ENCODE assay signal across 9 mouse cellular contexts in genomic region chr17:24488186-24488661, GRCm38 (mm10). TPM values are rescaled to one million over a fixed set of nuclear protein-coding genes. Genes with fewer than 3 reads are reported as not detected.
A peak's percentile ranks its signal among the peaks of the same experiment; 100 is the strongest.
DNase-seq lines count a peak whose midpoint lies in the region; ATAC-seq and TF ChIP-seq lines count a peak whose summit lies in the region.
"Had no signal": no experiment of that assay in that cellular context is flagged by ENCODE, and none has a peak within 500 bp of the region (broad histone marks: within the 10 kb centered on the region; RNA-seq: fewer than 3 reads in every experiment).

TSS of gene Caskin1 (plus strand) at chr17:24488601.

- no peaks in the 10 kb centered on the region for H3K36me3 ChIP-seq in heart, embryonic 13.5 days
- H3K36me3 ChIP-seq in embryonic facial prominence, embryonic 10.5 days (replicated peaks): no peaks in the 10 kb centered on the region
- H3K36me3 ChIP-seq in intestine, postnatal 0 days (ENCODE audit: control insufficient read depth, insufficient read depth): no peaks in the 10 kb centered on the region
- no peaks in the 10 kb centered on the region for H3K36me3 ChIP-seq in lung, embryonic 16.5 days (ENCODE audit: control insufficient read depth, insufficient read depth, low read length)
- H3K36me3 ChIP-seq in stomach, embryonic 14.5 days (ENCODE audit: control insufficient read depth, insufficient read depth, low read length): no peaks in the 10 kb centered on the region

- intact Hi-C loops in heart, postnatal 36 days (cut with DNase I): no loop called here

- peak within 1 kb of the TSS; percentile 75 for H3K4me3 ChIP-seq in heart, embryonic 13.5 days
- peak within 1 kb of the TSS; percentile 88 for H3K4me3 ChIP-seq in embryonic facial prominence, embryonic 10.5 days
- H3K4me3 ChIP-seq in intestine, postnatal 0 days (ENCODE audit: low read depth, low read length): peak within 1 kb of the TSS; percentile 66
- peak within 1 kb of the TSS; percentile 72 for H3K4me3 ChIP-seq in lung, embryonic 16.5 days (ENCODE audit: low read length)
- peak within 1 kb of the TSS; percentile 79 for H3K4me3 ChIP-seq in stomach, embryonic 14.5 days (ENCODE audit: low read depth, low read length)

- H3K9ac ChIP-seq in heart, embryonic 13.5 days: peak within 1 kb of the TSS; percentile 86
- peak within 1 kb of the TSS; percentile 50 for H3K9ac ChIP-seq in intestine, postnatal 0 days (ENCODE audit: low read depth, low read length)
- peak within 1 kb of the TSS; percentile 74 for H3K9ac ChIP-seq in lung, embryonic 16.5 days (ENCODE audit: low read length)
- peak within 1 kb of the TSS; percentile 51 for H3K9ac ChIP-seq in stomach, embryonic 14.5 days (replicated peaks; ENCODE audit: low read depth, low read length)

- no peak for DNase-seq in heart, postnatal 36 days
- DNase-seq in ZHBTc4 (ENCODE audit: low read depth, low spot score): peak; percentile 66
- peak; percentile 63 for DNase-seq in embryonic facial prominence, embryonic 10.5 days (ENCODE audit: low spot score)
- DNase-seq in T-cell, adult 2 months (ENCODE audit: low spot score): no peak

- 1% methylated on average over 44 of the region's 45 CpGs for WGBS in heart, embryonic 13.5 days
- WGBS in embryonic facial prominence, embryonic 10.5 days: under 1% methylated on average over 45 of the region's 45 CpGs
- 3% methylated on average over 33 of the region's 45 CpGs for WGBS in intestine, postnatal 0 days
- under 1% methylated on average over 37 of the region's 45 CpGs for WGBS in lung, embryonic 16.5 days
- WGBS in stomach, embryonic 14.5 days: 1% methylated on average over 43 of the region's 45 CpGs

- no peak for ATAC-seq in heart, embryonic 13.5 days (ENCODE audit: extremely low read depth, insufficient number of reproducible peaks, low FRiP score, low TSS enrichment)
- ATAC-seq in intestine, postnatal 0 days: 0 out of 2 replicates have a peak, but pooled peaks have one; percentile 33
- peak; percentile 57 for ATAC-seq in lung, embryonic 16.5 days (ENCODE audit: low read depth)
- ATAC-seq in stomach, embryonic 14.5 days (ENCODE audit: insufficient number of reproducible peaks, insufficient read depth, low FRiP score, low read depth): peak; percentile 38; the same call in 1 of the 2 replicates
- ATAC-seq: Patski had no signal

- peak within 1 kb of the TSS; percentile 99 for H3K4me2 ChIP-seq in heart, embryonic 13.5 days
- peak within 1 kb of the TSS; percentile 96 for H3K4me2 ChIP-seq in intestine, postnatal 0 days (replicated peaks; ENCODE audit: low read depth)
- H3K4me2 ChIP-seq in lung, embryonic 16.5 days (ENCODE audit: low read depth, low read length): peak within 1 kb of the TSS; percentile 100
- H3K4me2 ChIP-seq in stomach, embryonic 14.5 days (replicated peaks; ENCODE audit: low read depth, low read length): peak within 1 kb of the TSS; percentile 99

- peaks cover 19% of the 10 kb centered on the region for H3K4me1 ChIP-seq in heart, embryonic 13.5 days
- peaks cover 32% of the 10 kb centered on the region for H3K4me1 ChIP-seq in embryonic facial prominence, embryonic 10.5 days
- H3K4me1 ChIP-seq in intestine, postnatal 0 days (replicated peaks; ENCODE audit: control insufficient read depth, insufficient read depth, low read length): peaks cover 6% of the 10 kb centered on the region; the same call in 1 of the 2 replicates
- H3K4me1 ChIP-seq in lung, embryonic 16.5 days (replicated peaks; ENCODE audit: control insufficient read depth, insufficient read depth, low read length): peaks cover 9% of the 10 kb centered on the region
- H3K4me1 ChIP-seq in stomach, embryonic 14.5 days (ENCODE audit: control insufficient read depth, insufficient read depth, low read length): peaks cover 15% of the 10 kb centered on the region

- no peaks in the 10 kb centered on the region for H3K9me3 ChIP-seq in heart, embryonic 13.5 days
- no peaks in the 10 kb centered on the region for H3K9me3 ChIP-seq in embryonic facial prominence, embryonic 10.5 days
- no peaks in the 10 kb centered on the region for H3K9me3 ChIP-seq in intestine, postnatal 0 days (ENCODE audit: control insufficient read depth)
- H3K9me3 ChIP-seq in lung, embryonic 16.5 days (ENCODE audit: control insufficient read depth, low read length): no peaks in the 10 kb centered on the region
- no peaks in the 10 kb centered on the region for H3K9me3 ChIP-seq in stomach, embryonic 14.5 days (ENCODE audit: control insufficient read depth, low read depth, low read length)

- no peak within 1 kb of the TSS for H3K27ac ChIP-seq in heart, embryonic 13.5 days (replicated peaks)
- H3K27ac ChIP-seq in embryonic facial prominence, embryonic 10.5 days (replicated peaks): peak within 1 kb of the TSS; percentile 85
- H3K27ac ChIP-seq in intestine, postnatal 0 days (ENCODE audit: low read depth, low read length): no peak within 1 kb of the TSS
- no peak within 1 kb of the TSS for H3K27ac ChIP-seq in lung, embryonic 16.5 days (ENCODE audit: low read length)
- 0 out of 2 replicates have a peak within 1 kb of the TSS, but pooled peaks have one; percentile 33 for H3K27ac ChIP-seq in stomach, embryonic 14.5 days (ENCODE audit: low read length)

- no peak for TF ChIP-seq CTCF in intestine, postnatal 0 days (IDR thresholded peaks at IDR 0.05; ENCODE audit: low read depth)

- peaks cover 64% of the 10 kb centered on the region for H3K27me3 ChIP-seq in heart, embryonic 13.5 days (replicated peaks)
- H3K27me3 ChIP-seq in embryonic facial prominence, embryonic 10.5 days (replicated peaks; ENCODE audit: low read depth, poor library complexity, severe bottlenecking): peaks cover 56% of the 10 kb centered on the region
- peaks cover 32% of the 10 kb centered on the region; the same call in 1 of the 2 replicates for H3K27me3 ChIP-seq in intestine, postnatal 0 days (replicated peaks; ENCODE audit: control insufficient read depth, insufficient read depth, low read length)
- peaks cover 32% of the 10 kb centered on the region for H3K27me3 ChIP-seq in lung, embryonic 16.5 days (ENCODE audit: control insufficient read depth, insufficient read depth, low read depth, low read length)
- H3K27me3 ChIP-seq in stomach, embryonic 14.5 days (ENCODE audit: control insufficient read depth, insufficient read depth, low read length): no peaks in the 10 kb centered on the region

RNA-seq across cellular contexts. Expression of gene Caskin1, which starts in this region (rescaled TPM):
- 0.55 and 0.76 TPM in 2 replicates for polyA plus RNA-seq in heart, embryonic 13.5 days (2015; fragmentation: Nextera tagmentation; extraction: Ambion mirVana)
- under 1 TPM; 0.11 to 0.14 TPM for total RNA-seq in heart, postnatal 36 days (2021)
- 3.1 and 3.9 TPM in 2 replicates for polyA plus RNA-seq in embryonic facial prominence, embryonic 10.5 days (2016; fragmentation: Nextera tagmentation; extraction: Ambion mirVana)
- polyA plus RNA-seq in intestine, postnatal 0 days (2015; fragmentation: Nextera tagmentation; extraction: Ambion mirVana): 0.69 and 0.78 TPM in 2 replicates
- 0.59 and 0.96 TPM in 2 replicates for polyA plus RNA-seq in lung, embryonic 16.5 days (2015; fragmentation: Nextera tagmentation; extraction: Ambion mirVana)
- polyA plus RNA-seq in stomach, embryonic 14.5 days (2014; fragmentation: Nextera tagmentation; extraction: Ambion mirVana): 2.7 and 3.8 TPM in 2 replicates

Comparison
In these comparisons a context has a peak if more than half of its experiments do, and no peak if none do; other contexts are left out.
1. Peak in ATAC-seq, H3K4me3 ChIP-seq, H3K9ac ChIP-seq and H3K4me2 ChIP-seq in intestine, postnatal 0 days; RNA of the gene not detected or under 1 TPM.
2. Peak in ATAC-seq, H3K4me3 ChIP-seq, H3K9ac ChIP-seq and H3K4me2 ChIP-seq in lung, embryonic 16.5 days; RNA of the gene not detected or under 1 TPM.
3. H3K27ac ChIP-seq: peak in embryonic facial prominence, embryonic 10.5 days (single experiment) and stomach, embryonic 14.5 days (single experiment); none in heart, embryonic 13.5 days (single experiment), intestine, postnatal 0 days (single experiment) and lung, embryonic 16.5 days (single experiment).
4. DNase-seq: peak in ZHBTc4 (single experiment) and embryonic facial prominence, embryonic 10.5 days (single experiment); none in heart, postnatal 36 days (0 of 2) and T-cell, adult 2 months (single experiment).
5. Peak in every context shown above with its lines, with median percentiles within 50 percentile points of each other: H3K4me2 ChIP-seq, H3K4me3 ChIP-seq and H3K9ac ChIP-seq.